Mouse (Mus musculus) left cerebral cortex, adult 2 months (tissue): ENCODE data around the gene Thsd7a. TPM values are rescaled to one million over a fixed set of nuclear protein-coding genes. Genes with fewer than 3 reads are reported as not detected.

Experiments
- DNase-seq, 2 experiments: peaks; one replicate each; pipeline ENCODE4 v3.0.0; 2021 to 2022; ENCODE audit warnings: low spot score in 2 of 2, mixed read lengths in 1 of 2; ENCODE audit errors: extremely low spot score in 1 of 2
- H3K27ac ChIP-seq: fragments of 200-600 bp; 2 replicates; pipeline ENCODE4 v1.8.1; 2022
- H3K4me3 ChIP-seq: fragments of 200-600 bp; 2 replicates; pipeline ENCODE4 v1.8.1; 2022
- CTCF ChIP-seq: fragments of 200-600 bp; IDR thresholded peaks from 2 replicates; pipeline ENCODE4 v1.8.1; 2022; ENCODE audit warnings: antibody characterized with exemption, mild to moderate bottlenecking, moderate library complexity
- intact Hi-C: fragments of 180-260 bp; cut with DNase I; formaldehyde crosslinking; loops from one replicate; pipeline ENCODE4 v1.15.1; 2025
- total RNA-seq, 2 experiments: library from RNA; stranded (reverse); gene quantifications; 2 replicates each; pipeline ENCODE4 v1.2.3; 2021

The Thsd7a gene
- total RNA-seq, 2 experiments from 2014 or later = 36.7 to 41.9 TPM

GRCm38 (mm10) chr6:12353573-12353972 lies 395.6 kb downstream of the Thsd7a start:
- H3K4me3 ChIP-seq = no peak overlapping the region
- intact Hi-C loops = loop anchor here (5.0 kb wide), 1 partner anchor 679 kb away; no protein-coding TSS in a partner anchor
- no peak overlapping the region for H3K27ac ChIP-seq
- DNase-seq = no peak
- no peak for TF ChIP-seq CTCF

- Histone ChIP-seq H3K4me3 (no peak overlapping the region), H3K27ac (no peak overlapping the region)
- DNase-seq = no peak
- no peak for TF ChIP-seq CTCF
- intact Hi-C loops = loop anchor here (5.0 kb wide), 1 partner anchor 680 kb away; no protein-coding TSS in a partner anchor
These were observed 397.0 kb downstream of the Thsd7a start for GRCm38 (mm10) chr6:12352165-12352719.

- DNase-seq = no peak
- peak; percentile 67 for TF ChIP-seq CTCF
- intact Hi-C loops = loop anchor here (2.0 to 5.0 kb wide), 3 partner anchors 398 to 802 kb away; partner anchors contain the start of gene Thsd7a
- Histone ChIP-seq H3K27ac (peak overlapping the region; percentile 9; the same call in 1 of the 2 replicates), H3K4me3 (peak overlapping the region; percentile 36)
These were observed 398.5 kb downstream of the Thsd7a start for GRCm38 (mm10) chr6:12350753-12351152.

GRCm38 (mm10) chr6:12349105-12349759 lies 400.0 kb downstream of the Thsd7a start:
- no peak for DNase-seq
- Histone ChIP-seq H3K27ac (no peak overlapping the region), H3K4me3 (no peak overlapping the region)
- intact Hi-C loops = loop anchor here (5.0 kb wide), 1 partner anchor 718 kb away; the partner anchor contains the start of gene Tmem106b
- TF ChIP-seq CTCF = no peak

- intact Hi-C loops = loop anchor here (5.0 kb wide), 1 partner anchor 719 kb away; the partner anchor contains the start of gene Tmem106b
These were observed 400.5 kb downstream of the Thsd7a start for GRCm38 (mm10) chr6:12348667-12349066.

GRCm38 (mm10) chr6:12336590-12337584 lies 412.3 kb downstream of the Thsd7a start:
- TF ChIP-seq CTCF = no peak
- Histone ChIP-seq H3K4me3 (no peak overlapping the region), H3K27ac (no peak overlapping the region)
- DNase-seq = no peak
- intact Hi-C loops = no loop called here

More at GRCm38 (mm10) chr6:12348667-12349066, 400.5 kb downstream of the Thsd7a start:
- DNase-seq = no peak
- no peak overlapping the region for H3K27ac ChIP-seq
- no peak for TF ChIP-seq CTCF
- no peak overlapping the region for H3K4me3 ChIP-seq

- intact Hi-C loops = loop anchor here (2.0 kb wide), 1 partner anchor 838 kb away; no protein-coding TSS in a partner anchor
- Histone ChIP-seq H3K4me3 (no peak overlapping the region), H3K27ac (no peak overlapping the region)
- TF ChIP-seq CTCF = peak; percentile 69
- no peak for DNase-seq
These were observed 433.9 kb downstream of the Thsd7a start for GRCm38 (mm10) chr6:12315070-12315909.

GRCm38 (mm10) chr6:12307502-12307901 lies 441.7 kb downstream of the Thsd7a start:
- intact Hi-C loops = no loop called here
- Histone ChIP-seq H3K27ac (no peak overlapping the region), H3K4me3 (no peak overlapping the region)
- no peak for DNase-seq
- TF ChIP-seq CTCF = no peak

- DNase-seq = no peak
- intact Hi-C loops = loop anchor here (5.0 to 10.0 kb wide), 3 partner anchors 136 to 978 kb away; no protein-coding TSS in a partner anchor
- H3K4me3 ChIP-seq = no peak overlapping the region
- TF ChIP-seq CTCF = no peak
- H3K27ac ChIP-seq = no peak overlapping the region
These were observed 486.4 kb downstream of the Thsd7a start for GRCm38 (mm10) chr6:12262641-12263400.
